Mouse (Mus musculus) bone marrow, adult 2 months (tissue): ENCODE data around the gene Taf5.

Experiments used
- CTCF ChIP-seq: fragments of 200-500 bp; IDR thresholded peaks from 2 replicates; pipeline ENCODE4 v1.5.1; 2011; ENCODE audit warnings: low read length, control low read depth; ENCODE audit not compliant: control insufficient read depth, insufficient read depth
- POLR2A ChIP-seq: fragments of 200-500 bp; IDR thresholded peaks from 2 replicates; pipeline ENCODE4 v1.6.1; 2011; ENCODE audit warnings: low read depth, mild to moderate bottlenecking, control low read depth, low read length, borderline replicate concordance; ENCODE audit not compliant: control insufficient read depth

- TF ChIP-seq CTCF: no peak
- TF ChIP-seq POLR2A: no peak
Measured at GRCm38 (mm10) chr19:47036596-47036995, 30.9 kb upstream of the Taf5 start.
